Mouse (Mus musculus) embryonic facial prominence, embryonic 11.5 days (tissue): ENCODE data around the gene Alkbh7. TPM values are rescaled to one million over a fixed set of nuclear protein-coding genes. Genes with fewer than 3 reads are reported as not detected.

Experiments
- ATAC-seq: fragments of 200-750 bp; cut with Nextera tagmentation; replicated peaks from 2 replicates; pipeline ENCODE4 v1.8.0; 2017; ENCODE audit warnings: low read depth; ENCODE audit not compliant: insufficient number of reproducible peaks, low FRiP score, low TSS enrichment
- DNase-seq: peaks from one replicate; pipeline ENCODE4 v3.0.0-alpha.2; 2015; ENCODE audit warnings: low spot score
- H3K27ac ChIP-seq: fragments of 300-500 bp; sonication (generic); replicated peaks from 2 replicates; pipeline ENCODE4 v1.5.1; 2014; ENCODE audit warnings: mild to moderate bottlenecking, low read depth, low read length, control low read depth
- H3K27me3 ChIP-seq: fragments of 300-500 bp; sonication (generic); 2 replicates; pipeline ENCODE4 v1.6.1; 2014; ENCODE audit warnings: mild to moderate bottlenecking, low read length, moderate library complexity, mixed read lengths; ENCODE audit not compliant: control insufficient read depth, insufficient read depth
- H3K36me3 ChIP-seq: fragments of 300-500 bp; sonication (generic); replicated peaks from 2 replicates; pipeline ENCODE4 v1.6.1; 2014; ENCODE audit warnings: low read depth, mild to moderate bottlenecking, low read length, moderate library complexity, mixed read lengths; ENCODE audit not compliant: control insufficient read depth, insufficient read depth
- H3K4me1 ChIP-seq: fragments of 300-500 bp; sonication (generic); 2 replicates; pipeline ENCODE4 v1.6.1; 2014; ENCODE audit warnings: low read length, mixed read lengths; ENCODE audit not compliant: control insufficient read depth, insufficient read depth
- H3K4me2 ChIP-seq: fragments of 300-500 bp; sonication (generic); 2 replicates; pipeline ENCODE4 v1.6.1; 2014; ENCODE audit warnings: low read depth, mild to moderate bottlenecking, control low read depth, low read length, moderate library complexity
- H3K4me3 ChIP-seq: fragments of 300-500 bp; sonication (generic); 2 replicates; pipeline ENCODE4 v1.5.1; 2014; ENCODE audit warnings: low read depth, low read length, control low read depth
- H3K9ac ChIP-seq: fragments of 300-500 bp; sonication (generic); replicated peaks from 2 replicates; pipeline ENCODE4 v1.6.1; 2014; ENCODE audit warnings: mild to moderate bottlenecking, control low read depth, low read length
- H3K9me3 ChIP-seq: fragments of 300-500 bp; sonication (generic); replicated peaks from 2 replicates; pipeline ENCODE4 v1.6.1; 2016; ENCODE audit warnings: mild to moderate bottlenecking, low read length, inconsistent platforms, mixed read lengths; ENCODE audit not compliant: control insufficient read depth
- WGBS: fragments of 180-500 bp; shearing (Covaris S2); extraction: QIAGEN DNeasy Blood & Tissue Kit; methylation state at CpG from one replicate; pipeline ENCODE4 v1.1.7; 2014; 5-methylcytosine and 5-hydroxymethylcytosine counted together
- polyA plus RNA-seq: library from polyadenylated mRNA; unstranded; fragments of >200 nt; fragmentation: Nextera tagmentation; extraction: Ambion mirVana; gene quantifications from 2 replicates; pipeline ENCODE4 v1.2.1, GENCODE M21; 2014

Alkbh7 gene
- polyA plus RNA-seq, 1 experiment from 2014 or later, result 40.2 TPM

DNA sequence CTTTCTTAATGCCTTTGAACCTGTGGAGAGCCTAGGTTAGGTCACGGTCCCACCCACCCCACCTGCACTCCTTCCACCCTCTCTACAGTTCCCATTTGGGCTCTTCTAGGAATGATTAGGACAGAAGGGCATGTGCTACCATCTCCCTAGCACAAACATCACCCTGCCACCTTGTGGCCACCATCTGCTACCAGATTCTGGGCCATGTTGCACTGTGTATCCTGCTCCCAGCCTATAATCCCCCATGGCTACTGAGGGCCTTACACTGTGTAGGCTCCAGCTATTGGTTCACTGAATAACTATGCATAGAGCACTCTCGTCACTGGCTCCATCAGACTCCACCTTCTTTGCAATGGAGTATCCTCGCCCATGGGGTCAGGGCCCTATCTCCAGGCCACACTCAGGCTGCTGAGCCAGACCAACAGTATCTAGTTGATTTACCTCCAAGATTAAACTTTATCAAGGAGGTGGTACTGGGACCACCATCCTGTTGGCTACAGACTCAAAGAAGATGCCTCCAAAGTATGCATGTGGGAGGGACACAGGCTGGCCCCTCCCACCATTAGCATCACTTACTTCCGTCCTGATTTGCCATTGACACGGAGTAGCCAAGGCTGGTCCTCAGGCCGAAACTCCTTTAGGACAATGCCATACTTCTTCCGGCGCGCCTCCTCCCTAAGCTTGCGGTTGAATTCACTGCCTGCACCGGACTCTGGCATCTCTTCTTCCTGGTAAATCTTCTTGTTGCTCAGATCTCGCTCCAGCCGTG lies 10.2 kb downstream of the Alkbh7 start:
- no peak overlapping the region for H3K4me3 ChIP-seq
- H3K9me3 ChIP-seq, result no peaks in the 10 kb centered on the region
- H3K4me2 ChIP-seq, result no peak overlapping the region
- no peak for ATAC-seq
- no peaks in the 10 kb centered on the region for H3K4me1 ChIP-seq
- H3K36me3 ChIP-seq, result peaks cover 20% of the 10 kb centered on the region
- DNase-seq, result no peak
- no peak overlapping the region for H3K9ac ChIP-seq
- no peak overlapping the region for H3K27ac ChIP-seq
- 92% methylated on average over 13 of the region's 13 CpGs for whole genome bisulfite sequencing
- no peaks in the 10 kb centered on the region for H3K27me3 ChIP-seq

DNA sequence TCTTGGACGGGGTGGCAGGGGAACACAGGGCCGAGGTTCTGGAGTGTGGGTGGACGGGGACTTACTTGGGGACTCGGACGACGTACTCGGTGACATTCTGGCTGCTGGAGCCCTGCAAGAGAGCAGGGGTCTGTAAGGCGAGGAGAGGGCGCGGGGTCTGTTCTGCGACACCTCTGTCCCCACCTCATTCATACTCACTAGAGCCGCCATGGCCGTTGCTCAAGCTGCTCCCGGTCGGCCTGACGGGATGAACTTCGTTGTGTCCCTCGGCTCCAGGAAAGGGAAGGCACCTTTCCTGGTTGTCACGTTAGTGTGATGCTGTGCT lies 13.7 kb downstream of the Alkbh7 start:
- H3K27me3 ChIP-seq, result no peaks in the 10 kb centered on the region
- H3K4me2 ChIP-seq, result peak overlapping the region; percentile 84
- H3K4me3 ChIP-seq, result peak overlapping the region; percentile 74
- no peaks in the 10 kb centered on the region for H3K9me3 ChIP-seq
- DNase-seq, result no peak
- H3K27ac ChIP-seq, result no peak overlapping the region; the same call in none of the 2 replicates
- H3K9ac ChIP-seq, result peak overlapping the region; percentile 86
- ATAC-seq, result peak; percentile 26
- 1% methylated on average over 19 of the region's 19 CpGs for WGBS
- peaks cover 5% of the 10 kb centered on the region; the same call in 1 of the 2 replicates for H3K36me3 ChIP-seq
- H3K4me1 ChIP-seq, result no peaks in the 10 kb centered on the region

DNA sequence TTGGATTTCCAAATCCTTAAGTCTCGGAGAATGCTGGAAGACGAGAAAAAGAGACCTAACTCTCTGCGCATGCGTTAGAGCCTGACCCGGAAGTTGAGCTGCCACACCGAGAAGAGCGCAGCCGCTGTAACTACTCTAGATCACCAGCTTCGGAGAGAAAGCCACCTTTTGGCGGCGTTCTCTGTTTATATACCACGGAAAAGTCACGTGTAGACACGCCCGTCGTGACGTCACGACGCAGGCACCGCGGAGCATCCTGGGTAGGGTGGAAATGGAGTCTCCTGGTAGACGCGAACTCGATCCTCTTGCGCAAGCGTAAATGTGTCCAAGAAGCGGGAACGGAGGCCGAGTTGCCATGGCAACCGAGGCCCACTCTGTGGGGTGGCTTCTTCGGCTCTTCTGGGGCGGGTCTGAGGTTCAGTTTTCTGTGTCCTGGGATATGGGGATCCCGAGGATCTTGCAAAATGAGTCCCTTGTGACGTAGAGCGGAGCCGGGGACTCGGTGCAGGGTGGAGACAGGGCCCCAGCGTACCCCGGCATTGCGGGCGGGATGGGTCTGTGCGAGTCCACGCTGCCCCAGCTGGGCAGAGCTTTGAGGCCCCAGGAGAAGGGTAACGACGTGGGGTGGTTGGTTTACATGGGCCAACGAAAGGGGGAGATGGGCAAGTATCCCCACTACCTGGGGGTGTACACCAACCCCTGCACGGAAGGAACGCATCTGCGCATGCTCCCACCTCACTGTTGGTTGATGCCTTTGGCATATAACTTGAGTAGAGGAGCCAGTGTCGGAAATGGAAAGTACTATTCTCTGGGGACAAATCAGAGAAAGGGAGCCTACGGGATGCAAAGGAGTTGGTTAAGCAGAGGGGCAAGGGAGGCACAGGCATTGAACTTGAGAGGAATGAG lies 14.3 kb downstream of the Alkbh7 start, which contains the start of the genes Gtf2f1 and Gm17949:
Gene Gtf2f1 (minus strand): TSS at position 53 of the 906 bp plus-strand sequence.
Gene Gm17949 (plus strand): TSS at position 234 of the 906 bp plus-strand sequence.
- no peaks in the 10 kb centered on the region for H3K4me1 ChIP-seq
- WGBS, result under 1% methylated on average over 51 of the region's 51 CpGs
- peaks cover 5% of the 10 kb centered on the region; the same call in 1 of the 2 replicates for H3K36me3 ChIP-seq
- H3K27me3 ChIP-seq, result no peaks in the 10 kb centered on the region
- ATAC-seq (peak; percentile 88), DNase-seq (peak; percentile 100)
- H3K9me3 ChIP-seq, result no peaks in the 10 kb centered on the region
- H3K4me2 ChIP-seq, result peak within 1 kb of the TSS; percentile 85
- H3K27ac ChIP-seq, result peak within 1 kb of the TSS; percentile 87
- peak within 1 kb of the TSS; percentile 86 for H3K9ac ChIP-seq
- H3K4me3 ChIP-seq, result peak within 1 kb of the TSS; percentile 74

DNA sequence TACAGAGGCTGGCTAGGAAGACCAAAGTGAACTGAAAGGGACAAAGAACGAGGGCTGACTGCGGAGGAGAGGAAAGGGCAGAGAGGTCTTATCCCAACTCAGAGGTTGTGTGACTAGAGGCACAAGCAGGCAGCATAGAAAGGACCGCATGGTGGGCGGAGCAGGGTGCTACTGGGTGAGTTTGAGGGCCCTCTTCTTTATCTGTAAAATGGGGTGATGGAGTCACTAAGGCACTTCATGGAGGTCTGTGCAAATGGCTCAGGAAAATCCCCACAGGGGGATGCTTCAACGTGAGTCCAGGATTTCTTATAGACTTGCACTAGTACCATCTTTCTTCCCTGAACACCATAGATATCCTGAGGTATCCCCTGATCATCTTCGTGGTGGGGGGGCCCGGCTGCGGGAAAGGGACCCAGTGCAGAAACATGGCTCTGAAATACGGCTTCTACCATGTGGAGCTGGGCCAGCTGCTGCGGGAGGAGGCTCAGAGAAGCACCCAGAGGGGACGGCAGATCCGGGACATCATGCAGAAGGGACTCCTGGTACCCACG lies 15.2 kb downstream of the Alkbh7 start:
- peak overlapping the region; percentile 74; the same call in 1 of the 2 replicates for H3K4me3 ChIP-seq
- H3K9ac ChIP-seq, result peak overlapping the region; percentile 73
- ATAC-seq (no peak), DNase-seq (no peak)
- H3K4me1 ChIP-seq, result no peaks in the 10 kb centered on the region
- H3K36me3 ChIP-seq, result no peaks in the 10 kb centered on the region; the same call in 1 of the 2 replicates
- H3K4me2 ChIP-seq, result peak overlapping the region; percentile 85
- no peak overlapping the region for H3K27ac ChIP-seq
- no peaks in the 10 kb centered on the region for H3K9me3 ChIP-seq
- WGBS, result 76% methylated on average over 13 of the region's 13 CpGs
- H3K27me3 ChIP-seq, result no peaks in the 10 kb centered on the region

DNA sequence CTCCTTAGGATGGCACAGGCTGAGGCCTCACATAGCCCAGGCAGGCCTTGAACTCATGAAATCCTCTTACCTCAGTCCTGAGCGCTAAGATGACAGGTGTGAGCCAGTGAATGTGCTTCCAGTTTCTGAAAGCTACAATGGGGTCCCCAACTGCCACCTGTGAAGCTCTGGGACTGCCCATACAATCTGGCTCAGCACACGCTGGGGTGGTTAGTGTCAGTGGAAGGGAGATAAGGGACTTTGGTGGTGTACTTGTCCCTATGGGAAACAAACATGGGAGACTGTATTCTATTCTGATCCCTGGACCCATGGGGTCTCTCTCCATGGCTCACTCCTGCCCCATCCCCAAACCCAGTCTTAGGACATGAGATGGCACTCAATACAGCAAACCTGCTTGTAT lies 22.6 kb downstream of the Alkbh7 start:
- no peak overlapping the region for H3K9ac ChIP-seq
- 80% methylated on average over 2 of the region's 2 CpGs for WGBS
- H3K4me2 ChIP-seq, result no peak overlapping the region
- DNase-seq (no peak), ATAC-seq (no peak)
- H3K4me1 ChIP-seq, result no peaks in the 10 kb centered on the region
- peaks cover 26% of the 10 kb centered on the region for H3K36me3 ChIP-seq
- H3K27me3 ChIP-seq, result no peaks in the 10 kb centered on the region
- no peak overlapping the region for H3K27ac ChIP-seq
- no peaks in the 10 kb centered on the region for H3K9me3 ChIP-seq
- no peak overlapping the region for H3K4me3 ChIP-seq

DNA sequence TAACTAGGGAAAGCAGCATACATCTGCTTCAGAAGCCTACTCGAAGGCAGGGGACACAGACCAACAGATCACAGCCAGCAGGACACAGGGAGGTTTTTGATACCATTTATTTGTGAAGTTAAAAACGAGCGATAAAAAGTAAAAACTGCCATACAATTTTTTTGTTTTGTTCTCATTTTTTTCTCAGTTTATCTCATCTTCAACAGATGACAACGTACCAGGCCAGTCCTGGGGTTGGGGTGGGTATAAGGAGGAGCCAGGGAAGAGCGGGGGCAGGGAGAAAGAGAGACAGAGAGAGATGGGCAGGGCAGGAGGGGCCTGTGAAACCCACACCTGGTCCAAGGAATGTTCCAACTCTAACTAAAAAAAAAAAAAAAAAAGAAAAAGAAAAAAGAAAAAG lies 23.8 kb downstream of the Alkbh7 start:
- Histone ChIP-seq H3K9me3 (no peaks in the 10 kb centered on the region), H3K27ac (no peak overlapping the region), H3K9ac (no peak overlapping the region), H3K4me3 (no peak overlapping the region), H3K27me3 (no peaks in the 10 kb centered on the region), H3K36me3 (peaks cover 37% of the 10 kb centered on the region), H3K4me2 (no peak overlapping the region), H3K4me1 (no peaks in the 10 kb centered on the region)
- DNase-seq (no peak), ATAC-seq (no peak)
- 93% methylated on average over 5 of the region's 5 CpGs for WGBS

DNA sequence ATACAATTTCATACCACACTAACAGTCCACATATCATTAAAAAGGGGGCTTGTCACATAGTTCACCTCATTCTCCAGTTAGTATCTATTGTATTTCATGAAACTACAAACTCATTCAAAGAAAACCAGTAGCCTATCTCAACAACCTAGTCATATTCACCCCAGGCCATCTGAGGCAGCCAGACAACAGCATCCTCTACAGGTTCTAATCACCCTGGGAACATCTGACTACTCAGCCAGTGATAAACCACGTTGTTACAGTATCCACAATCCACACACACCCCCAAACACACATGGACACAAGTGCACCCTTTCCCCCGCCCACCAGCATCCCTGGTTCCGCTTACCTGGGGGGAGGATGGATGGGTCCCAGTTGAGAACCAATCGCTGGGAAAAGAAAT lies 30.3 kb downstream of the Alkbh7 start:
- no peaks in the 10 kb centered on the region for H3K4me1 ChIP-seq
- no peak overlapping the region for H3K27ac ChIP-seq
- no peak overlapping the region for H3K9ac ChIP-seq
- H3K36me3 ChIP-seq, result peaks cover 36% of the 10 kb centered on the region
- H3K4me2 ChIP-seq, result no peak overlapping the region
- DNase-seq (no peak), ATAC-seq (no peak)
- H3K27me3 ChIP-seq, result no peaks in the 10 kb centered on the region
- H3K9me3 ChIP-seq, result no peaks in the 10 kb centered on the region
- 91% methylated on average over 4 of the region's 4 CpGs for WGBS
- H3K4me3 ChIP-seq, result no peak overlapping the region
